Mouse (Mus musculus): ENCODE data around the gene Magea1. TPM values are rescaled to one million over a fixed set of nuclear protein-coding genes. Genes with fewer than 3 reads are reported as not detected.

Gene Magea1
- total RNA-seq (2023): not detected

GRCm38 (mm10) chrX:155089693-155090092 lies at the start of gene Magea1:
Gene Magea1 (minus strand): TSS chrX:155089793.

GRCm38 (mm10) chrX:155128312-155128711 lies 38.7 kb upstream of the Magea1 start, which contains the start of gene Cldn34b2:
Gene Cldn34b2 (minus strand): TSS chrX:155128412.

GRCm38 (mm10) chrX:155093566-155093965 lies 4.0 kb upstream of the Magea1 start, which contains the start of gene Magea2:
Gene Magea2 (minus strand): TSS chrX:155093666.

GRCm38 (mm10) chrX:155063045-155063444 lies 26.5 kb downstream of the Magea1 start, which contains the start of gene Magea5:
Gene Magea5 (minus strand): TSS chrX:155063145.

Other genes with a start within 250 kb of the Magea1 start
- not detected for gene Cldn34b1, start 199.5 kb downstream of the Magea1 start, total RNA-seq (2023)
- gene Magea6, start 153.8 kb downstream of the Magea1 start, total RNA-seq (2023): not detected
- not detected for gene Magea3, start 140.3 kb downstream of the Magea1 start, total RNA-seq (2023)
- not detected for gene Magea8, start 93.9 kb downstream of the Magea1 start, total RNA-seq (2023)
- not detected for gene Magea5, start 26.6 kb downstream of the Magea1 start, total RNA-seq (2023)
- not detected for gene Magea2, start 3.9 kb upstream of the Magea1 start, total RNA-seq (2023)
- gene Cldn34b2, start 38.6 kb upstream of the Magea1 start, total RNA-seq (2023): not detected
- gene Sat1, start 126.7 kb upstream of the Magea1 start, total RNA-seq (2023): 197 TPM
- 33.5 TPM for gene Acot9, start 172.7 kb upstream of the Magea1 start, total RNA-seq (2023)

Measured in CD4-positive naive resting alpha-beta T cell, adult 57 days (primary cell).